ENCODE assay signal across 17 mouse cellular contexts in the genomic region with DNA sequence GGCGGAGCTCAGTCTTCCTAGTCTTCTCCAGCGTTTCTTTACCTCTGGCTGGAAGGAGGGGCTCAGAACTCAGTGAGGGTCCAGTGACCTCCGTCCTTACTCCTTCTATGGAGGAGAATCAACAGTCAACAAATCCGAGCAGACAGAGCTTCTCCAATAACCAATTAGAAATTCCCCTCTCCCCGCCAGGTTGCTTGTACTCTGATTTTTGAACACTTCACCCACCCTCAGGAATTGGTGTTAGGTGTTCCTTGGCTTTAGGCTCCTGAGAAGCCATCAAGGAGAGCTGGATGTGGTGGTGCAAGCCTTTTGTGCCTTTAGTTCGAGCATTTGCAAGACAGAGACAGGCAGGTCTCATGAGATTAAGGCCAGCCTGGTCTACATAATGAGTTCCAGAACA.
"Had no signal": no experiment of that assay in that cellular context is flagged by ENCODE, and none has a peak within 500 bp of the region (broad histone marks: within the 10 kb centered on the region; RNA-seq: fewer than 3 reads in every experiment).

No protein-coding gene starts in this region.

- H3K36me3 ChIP-seq: limb, embryonic 12.5 days; limb, embryonic 15.5 days; midbrain, embryonic 10.5 days; midbrain, embryonic 13.5 days; stomach, embryonic 15.5 days had no signal

- H3K27me3 ChIP-seq: limb, embryonic 12.5 days; limb, embryonic 15.5 days; midbrain, embryonic 13.5 days; stomach, embryonic 15.5 days had no signal

- H3K4me2 ChIP-seq: limb, embryonic 12.5 days; limb, embryonic 15.5 days; liver, embryonic 11.5 days; lung, embryonic 14.5 days; midbrain, embryonic 13.5 days; stomach, embryonic 15.5 days had no signal

- H3K4me1 ChIP-seq: limb, embryonic 12.5 days; limb, embryonic 15.5 days; midbrain, embryonic 10.5 days; midbrain, embryonic 13.5 days; stomach, embryonic 15.5 days had no signal

- ATAC-seq: liver, postnatal 0 days; lung, postnatal 0 days; midbrain, embryonic 13.5 days; midbrain, embryonic 16.5 days had no signal

- DNase-seq: left cerebral cortex, postnatal 4 days; liver, postnatal 0 days; lung, embryonic 14.5 days; right cerebral cortex, adult 18-20 months; right cerebral cortex, postnatal 14 days; right cerebral cortex, postnatal 4 days; thymus, postnatal 25 days had no signal

- H3K4me3 ChIP-seq: limb, embryonic 12.5 days; limb, embryonic 15.5 days; midbrain, embryonic 10.5 days; midbrain, embryonic 13.5 days; stomach, embryonic 15.5 days had no signal

- H3K27ac ChIP-seq: limb, embryonic 12.5 days; limb, embryonic 15.5 days; liver, embryonic 14.5 days; macrophage; midbrain, embryonic 10.5 days; midbrain, embryonic 13.5 days; stomach, embryonic 15.5 days had no signal

- H3K9ac ChIP-seq: limb, embryonic 12.5 days; limb, embryonic 15.5 days; liver, embryonic 14.5 days; liver, postnatal 0 days; lung, embryonic 14.5 days; midbrain, embryonic 13.5 days; stomach, embryonic 15.5 days had no signal

- H3K9me3 ChIP-seq: limb, embryonic 15.5 days; midbrain, embryonic 10.5 days; midbrain, embryonic 13.5 days; stomach, embryonic 15.5 days had no signal
